Mouse (Mus musculus) embryonic facial prominence, embryonic 13.5 days (tissue): ENCODE results near the gene Gm44502. TPM values are rescaled to one million over a fixed set of nuclear protein-coding genes. Genes with fewer than 3 reads are reported as not detected.
A peak's percentile ranks its signal among the peaks of the same experiment; 100 is the strongest.

Experiments used
- ATAC-seq: fragments of 200-750 bp; cut with Nextera tagmentation; 2 replicates; pipeline ENCODE4 v1.8.0; 2017; ENCODE audit warnings: low read depth; ENCODE audit not compliant: insufficient number of reproducible peaks, insufficient read depth, low FRiP score, low TSS enrichment
- H3K27ac ChIP-seq: fragments of 300-500 bp; sonication (generic); 2 replicates; pipeline ENCODE4 v1.5.1; 2015; ENCODE audit warnings: moderate library complexity, mild to moderate bottlenecking, inconsistent platforms
- H3K27me3 ChIP-seq: fragments of 300-500 bp; sonication (generic); 2 replicates; pipeline ENCODE4 v1.6.1; 2015; ENCODE audit warnings: mild to moderate bottlenecking, inconsistent platforms
- H3K36me3 ChIP-seq: fragments of 300-500 bp; sonication (generic); 2 replicates; pipeline ENCODE4 v1.6.1; 2015; ENCODE audit warnings: mild to moderate bottlenecking, inconsistent platforms
- H3K4me1 ChIP-seq: fragments of 300-500 bp; sonication (generic); 2 replicates; pipeline ENCODE4 v1.6.1; 2015; ENCODE audit warnings: inconsistent platforms
- H3K4me2 ChIP-seq: fragments of 300-500 bp; sonication (generic); 2 replicates; pipeline ENCODE4 v1.6.1; 2015; ENCODE audit warnings: moderate library complexity, mild to moderate bottlenecking, inconsistent platforms
- H3K4me3 ChIP-seq: fragments of 300-500 bp; sonication (generic); 2 replicates; pipeline ENCODE4 v1.5.1; 2015; ENCODE audit warnings: mild to moderate bottlenecking, inconsistent platforms
- H3K9ac ChIP-seq: fragments of 300-500 bp; sonication (generic); 2 replicates; pipeline ENCODE4 v1.6.1; 2015; ENCODE audit warnings: mild to moderate bottlenecking, inconsistent platforms
- H3K9me3 ChIP-seq: fragments of 300-500 bp; sonication (generic); 2 replicates; pipeline ENCODE4 v1.6.1; 2016; ENCODE audit warnings: inconsistent platforms
- WGBS: fragments of 180-500 bp; shearing (Covaris S2); methylation state at CpG from one replicate; pipeline ENCODE4 v1.1.7; 2015; ENCODE audit warnings: mixed read lengths; 5-methylcytosine and 5-hydroxymethylcytosine counted together
- polyA plus RNA-seq: library from polyadenylated mRNA; unstranded; fragments of >200 nt; fragmentation: Nextera tagmentation; extraction: Ambion mirVana; gene quantifications from 2 replicates; pipeline ENCODE4 v1.2.1, GENCODE M21; 2015

Gm44502 gene
- polyA plus RNA-seq, 1 experiment from 2014 or later: not detected

DNA sequence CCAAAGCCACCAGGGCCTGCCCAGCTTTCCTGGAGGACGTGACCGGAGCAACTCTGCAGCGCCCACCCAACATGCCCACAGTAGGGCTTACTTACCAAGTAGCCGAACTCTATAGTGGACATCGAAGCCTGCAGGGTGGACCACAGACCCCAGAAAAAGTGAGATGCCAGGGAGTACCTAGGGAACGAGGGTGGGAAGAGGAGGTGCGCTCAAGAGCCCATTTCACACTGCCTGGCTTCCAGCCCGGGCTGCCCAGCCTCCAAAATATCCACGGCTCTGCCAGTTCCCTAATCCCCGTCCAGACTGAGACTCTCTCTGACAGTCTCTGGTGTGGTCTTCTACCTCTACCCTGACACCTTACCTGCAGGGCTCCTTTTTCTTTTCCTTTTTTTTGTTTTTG is 2.8 kb downstream of the Gm44502 start:
- 91% methylated on average over 10 of the region's 10 CpGs for WGBS
- no peak overlapping the region for H3K4me3 ChIP-seq
- peaks cover 16% of the 10 kb centered on the region for H3K4me1 ChIP-seq
- no peaks in the 10 kb centered on the region for H3K27me3 ChIP-seq
- H3K4me2 ChIP-seq: no peak overlapping the region
- no peak overlapping the region for H3K9ac ChIP-seq
- no peaks in the 10 kb centered on the region for H3K9me3 ChIP-seq
- no peak overlapping the region for H3K27ac ChIP-seq
- H3K36me3 ChIP-seq: peaks cover 36% of the 10 kb centered on the region
- no peak for ATAC-seq

DNA sequence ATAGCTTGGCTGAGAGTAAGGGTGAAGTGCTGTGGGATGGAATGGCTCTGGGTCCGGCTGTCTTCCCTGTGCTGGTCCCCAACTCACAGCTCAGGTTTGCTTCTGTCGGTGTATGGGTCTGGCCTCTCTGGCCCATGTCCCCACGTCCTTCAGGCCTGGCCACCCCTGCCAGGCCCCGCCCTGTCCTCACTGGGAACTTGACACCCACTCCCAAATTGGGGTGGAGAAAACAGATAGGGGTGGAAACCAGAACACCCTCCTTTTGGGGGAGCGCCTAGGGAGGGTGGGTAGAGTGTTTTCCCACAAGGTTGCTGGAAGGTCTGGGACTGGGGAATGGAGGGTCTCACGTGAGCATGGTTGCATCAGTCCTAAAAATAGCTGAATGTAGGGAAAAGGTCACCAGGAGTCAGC is 3.8 kb downstream of the Gm44502 start, which contains the start of gene Cpt1b:
Gene Cpt1b, minus strand, starts transcription at position 153 of the 411 bp plus-strand sequence.
- WGBS: 21% methylated on average over 6 of the region's 6 CpGs
- peaks cover 16% of the 10 kb centered on the region for H3K4me1 ChIP-seq
- no peaks in the 10 kb centered on the region for H3K9me3 ChIP-seq
- H3K36me3 ChIP-seq: peaks cover 36% of the 10 kb centered on the region
- H3K27ac ChIP-seq: no peak within 1 kb of the TSS
- H3K9ac ChIP-seq: peak within 1 kb of the TSS; percentile 57; the same call in 1 of the 2 replicates
- H3K4me3 ChIP-seq: no peak within 1 kb of the TSS
- peak within 1 kb of the TSS; percentile 20; the same call in 1 of the 2 replicates for H3K4me2 ChIP-seq
- no peak for ATAC-seq
- H3K27me3 ChIP-seq: no peaks in the 10 kb centered on the region

DNA sequence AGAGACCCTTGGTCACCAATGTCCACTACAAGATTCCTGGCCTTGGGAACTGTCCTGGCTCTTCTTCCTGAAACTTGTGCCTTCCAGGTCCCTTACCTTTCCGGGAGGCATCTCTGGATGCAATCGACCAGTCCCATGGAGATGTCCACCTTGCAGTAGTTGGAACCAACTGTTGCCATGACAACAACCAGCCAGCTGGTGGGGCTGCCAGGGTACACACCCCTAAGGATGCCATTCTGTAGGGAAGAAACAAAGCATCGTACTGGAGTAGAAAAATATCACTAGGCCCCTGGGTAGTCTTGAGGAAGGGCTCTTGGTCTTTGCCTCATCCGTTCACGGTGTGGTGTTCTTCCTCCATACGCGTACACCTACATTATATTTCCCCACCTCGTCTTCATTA is 4.9 kb downstream of the Gm44502 start:
- no peaks in the 10 kb centered on the region for H3K27me3 ChIP-seq
- H3K27ac ChIP-seq: no peak overlapping the region
- H3K4me1 ChIP-seq: peaks cover 16% of the 10 kb centered on the region
- WGBS: 80% methylated on average over 8 of the region's 8 CpGs
- no peaks in the 10 kb centered on the region for H3K9me3 ChIP-seq
- H3K9ac ChIP-seq: no peak overlapping the region
- H3K36me3 ChIP-seq: peaks cover 45% of the 10 kb centered on the region
- H3K4me2 ChIP-seq: no peak overlapping the region
- no peak overlapping the region for H3K4me3 ChIP-seq
- no peak for ATAC-seq

DNA sequence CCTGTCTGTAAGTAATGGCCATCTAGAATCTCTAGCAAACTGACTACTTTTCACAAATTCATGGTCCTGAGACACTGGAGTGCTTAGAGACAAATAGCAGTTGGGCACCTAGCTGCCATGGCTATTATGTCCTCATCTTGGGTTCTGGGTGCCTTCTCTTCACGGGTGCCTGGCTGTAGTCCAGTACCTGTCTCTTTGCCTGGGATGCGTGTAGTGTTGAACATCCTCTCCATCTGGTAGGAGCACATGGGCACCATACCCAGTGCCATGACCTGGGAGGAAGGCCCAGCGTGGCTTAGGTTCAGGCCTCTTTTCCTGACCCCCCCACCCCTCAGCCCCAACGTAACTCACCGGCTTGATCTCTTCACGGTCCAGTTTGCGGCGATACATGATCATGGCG is 7.6 kb downstream of the Gm44502 start:
- H3K36me3 ChIP-seq: peaks cover 39% of the 10 kb centered on the region
- H3K4me1 ChIP-seq: peaks cover 7% of the 10 kb centered on the region; the same call in 1 of the 2 replicates
- ATAC-seq: no peak
- no peaks in the 10 kb centered on the region for H3K27me3 ChIP-seq
- no peaks in the 10 kb centered on the region for H3K9me3 ChIP-seq
- H3K27ac ChIP-seq: no peak overlapping the region
- 88% methylated on average over 9 of the region's 9 CpGs for WGBS
- H3K4me3 ChIP-seq: no peak overlapping the region
- no peak overlapping the region for H3K4me2 ChIP-seq
- H3K9ac ChIP-seq: no peak overlapping the region

DNA sequence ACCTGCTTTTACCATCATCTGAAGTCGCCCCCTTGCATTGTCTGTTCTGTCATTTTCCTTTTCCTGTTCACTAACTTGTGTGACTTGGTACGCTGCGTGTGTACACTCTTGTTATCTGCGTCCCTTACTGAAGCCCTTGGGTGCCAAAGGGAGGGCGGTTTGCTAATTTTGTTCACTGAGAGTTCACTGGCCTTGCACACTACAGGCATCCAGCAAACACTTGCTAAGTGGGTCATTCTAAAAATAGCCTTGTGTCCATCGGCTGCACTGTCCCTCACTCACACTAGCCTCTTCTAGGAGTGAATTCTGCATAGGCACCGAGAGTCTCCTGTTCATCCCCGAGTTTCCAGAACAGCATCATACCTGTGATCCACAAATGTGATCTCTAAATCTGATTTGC is 14.2 kb downstream of the Gm44502 start:
- Histone ChIP-seq H3K4me3 (no peak overlapping the region), H3K4me1 (no peaks in the 10 kb centered on the region), H3K27ac (no peak overlapping the region), H3K27me3 (no peaks in the 10 kb centered on the region), H3K4me2 (no peak overlapping the region), H3K9me3 (no peaks in the 10 kb centered on the region), H3K9ac (no peak overlapping the region), H3K36me3 (peaks cover 12% of the 10 kb centered on the region)
- no peak for ATAC-seq
- 88% methylated on average over 8 of the region's 8 CpGs for WGBS

DNA sequence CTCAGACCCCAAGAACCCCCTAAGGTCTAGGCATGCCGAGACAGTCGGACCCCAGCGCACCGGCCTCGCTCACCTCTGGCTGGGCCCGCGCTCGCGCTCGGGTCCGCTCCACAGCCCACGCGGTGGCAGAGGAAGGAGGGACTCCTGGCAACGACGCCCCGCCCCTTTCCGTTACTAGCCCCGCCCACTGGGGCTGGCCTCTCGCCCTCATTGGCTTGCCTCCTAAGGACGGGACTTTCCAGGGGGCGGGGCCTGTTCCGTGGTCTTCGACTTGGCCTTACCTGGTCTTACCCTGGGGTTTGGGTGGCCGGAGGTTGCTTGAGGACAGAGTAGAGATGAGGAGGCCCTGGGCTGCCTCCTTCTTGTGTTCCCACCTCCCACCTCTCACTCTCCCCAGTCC is 19.4 kb downstream of the Gm44502 start, which contains the start of gene Syce3:
Gene Syce3, minus strand, starts transcription at position 386 of the 400 bp plus-strand sequence.
- no peak within 1 kb of the TSS for H3K4me2 ChIP-seq
- 82% methylated on average over 20 of the region's 24 CpGs for WGBS
- H3K27ac ChIP-seq: no peak within 1 kb of the TSS
- H3K9me3 ChIP-seq: peaks cover 9% of the 10 kb centered on the region; the same call in 1 of the 2 replicates
- H3K27me3 ChIP-seq: no peaks in the 10 kb centered on the region
- H3K4me3 ChIP-seq: no peak within 1 kb of the TSS
- H3K36me3 ChIP-seq: no peaks in the 10 kb centered on the region
- H3K9ac ChIP-seq: no peak within 1 kb of the TSS
- ATAC-seq: 0 out of 2 replicates have a peak, but pooled peaks have one; percentile 52
- no peaks in the 10 kb centered on the region for H3K4me1 ChIP-seq

DNA sequence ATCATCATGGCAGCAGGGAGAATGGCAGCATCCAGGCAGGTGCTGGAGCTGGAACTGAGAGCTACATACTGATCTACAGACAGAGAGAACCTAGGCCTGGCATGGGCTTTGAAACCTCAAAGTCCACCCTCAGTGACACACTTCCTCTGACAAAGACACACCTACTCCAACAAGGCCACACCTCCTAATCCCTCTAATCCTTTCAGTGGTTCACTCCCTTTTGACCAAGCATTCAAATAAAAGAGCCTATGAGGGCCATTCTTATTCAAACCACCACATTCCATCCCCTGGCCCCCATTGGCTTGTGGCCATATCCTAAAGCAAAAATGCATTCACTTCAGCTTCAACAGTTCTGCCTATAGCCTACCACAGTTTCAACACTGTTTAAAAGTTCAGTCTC is 22.8 kb downstream of the Gm44502 start:
- Histone ChIP-seq H3K9me3 (peaks cover 9% of the 10 kb centered on the region; the same call in 1 of the 2 replicates), H3K4me3 (no peak overlapping the region), H3K36me3 (no peaks in the 10 kb centered on the region), H3K27ac (no peak overlapping the region), H3K4me2 (no peak overlapping the region), H3K4me1 (no peaks in the 10 kb centered on the region), H3K9ac (no peak overlapping the region), H3K27me3 (no peaks in the 10 kb centered on the region)
- no peak for ATAC-seq

DNA sequence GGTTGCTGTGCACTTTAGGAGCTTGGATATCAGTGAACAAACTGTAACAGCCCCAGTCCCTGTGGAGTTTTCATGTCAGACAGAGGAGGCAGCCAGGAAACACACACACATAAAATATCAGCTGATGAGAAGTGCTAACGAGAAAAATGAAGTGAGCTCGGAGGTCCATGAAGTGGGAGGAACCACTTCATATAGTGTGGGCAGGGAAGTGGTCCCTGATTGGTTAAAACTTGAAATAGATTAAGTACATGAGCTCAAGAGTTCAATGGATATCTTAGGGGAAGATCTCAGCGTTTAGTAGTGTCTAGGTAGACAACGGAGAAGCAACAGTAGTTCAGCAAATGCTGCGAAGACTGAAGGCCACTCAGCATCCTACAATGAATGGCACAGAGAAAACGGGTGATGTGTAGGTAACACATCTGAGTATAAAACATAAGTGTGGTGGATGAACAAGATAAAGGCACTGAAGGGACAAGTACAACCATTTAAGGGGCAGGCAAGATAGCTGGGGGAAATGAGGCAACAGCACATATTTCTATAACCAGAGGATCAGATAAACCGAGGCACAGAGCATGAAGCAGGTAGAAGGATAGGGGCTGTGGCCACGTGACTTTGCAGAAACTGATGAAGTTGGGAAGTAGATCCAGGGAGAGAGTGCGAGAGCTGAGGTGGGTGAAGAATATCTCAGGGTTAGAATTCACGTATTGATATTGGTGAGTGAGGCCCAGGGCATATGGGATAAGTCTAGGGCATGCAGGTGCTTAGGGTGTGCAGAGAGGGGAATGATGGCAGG is 24.5 kb downstream of the Gm44502 start:
- Histone ChIP-seq H3K9me3 (peaks cover 9% of the 10 kb centered on the region; the same call in 1 of the 2 replicates), H3K27me3 (no peaks in the 10 kb centered on the region), H3K9ac (no peak overlapping the region), H3K36me3 (no peaks in the 10 kb centered on the region), H3K4me2 (no peak overlapping the region), H3K4me1 (no peaks in the 10 kb centered on the region), H3K27ac (no peak overlapping the region), H3K4me3 (no peak overlapping the region)
- ATAC-seq: no peak
- WGBS: 81% methylated on average over 10 of the region's 10 CpGs

DNA sequence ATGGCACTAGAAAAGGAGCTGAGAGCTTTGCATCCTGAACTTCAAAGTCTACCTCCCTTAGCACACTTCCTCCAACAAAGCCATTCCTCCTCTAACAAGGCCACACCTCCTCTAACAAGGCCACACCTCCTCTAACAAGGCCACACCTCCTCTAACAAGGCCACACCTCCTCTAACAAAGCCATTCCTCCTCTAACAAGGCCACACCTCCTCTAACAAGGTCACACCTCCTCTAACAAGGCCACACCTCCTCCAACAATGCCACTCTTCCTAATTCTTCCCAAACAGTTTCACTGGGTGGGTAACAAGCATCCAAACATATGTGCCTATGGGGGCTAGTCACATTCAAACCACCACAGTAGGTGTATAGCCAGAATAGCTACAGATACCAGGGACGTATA is 27.0 kb downstream of the Gm44502 start:
- no peak overlapping the region for H3K4me2 ChIP-seq
- WGBS: 92% methylated on average over 1 of the region's 1 CpGs
- H3K9ac ChIP-seq: no peak overlapping the region
- ATAC-seq: no peak
- no peaks in the 10 kb centered on the region for H3K36me3 ChIP-seq
- H3K27ac ChIP-seq: no peak overlapping the region
- H3K4me1 ChIP-seq: no peaks in the 10 kb centered on the region
- 0 out of 2 replicates have a peak, but pooled peaks cover 5% of the 10 kb centered on the region for H3K9me3 ChIP-seq
- no peaks in the 10 kb centered on the region for H3K27me3 ChIP-seq
- no peak overlapping the region for H3K4me3 ChIP-seq

DNA sequence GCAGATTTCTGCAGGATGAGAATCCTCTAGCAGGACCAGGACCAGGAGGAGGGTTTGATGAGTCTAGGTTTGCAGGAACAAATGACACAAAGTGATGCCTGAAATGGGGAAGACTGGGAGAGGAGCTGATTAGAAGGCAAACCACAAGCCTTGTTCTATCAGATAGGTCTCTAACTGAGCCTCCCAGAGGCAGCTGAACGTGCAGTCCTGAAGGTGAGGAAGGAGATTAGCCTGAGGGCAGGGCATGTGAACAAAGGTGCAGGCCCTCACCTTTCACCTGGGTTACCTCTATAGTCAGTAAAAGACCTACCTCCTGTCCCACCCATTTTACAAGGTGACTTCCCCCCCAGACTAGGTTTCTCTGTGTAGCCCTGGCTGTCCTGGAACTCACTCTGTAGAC is 29.8 kb downstream of the Gm44502 start:
- Histone ChIP-seq H3K36me3 (no peaks in the 10 kb centered on the region), H3K4me1 (no peaks in the 10 kb centered on the region), H3K4me2 (no peak overlapping the region), H3K9ac (no peak overlapping the region), H3K27me3 (no peaks in the 10 kb centered on the region), H3K27ac (no peak overlapping the region), H3K4me3 (no peak overlapping the region), H3K9me3 (no peaks in the 10 kb centered on the region)
- WGBS: 47% methylated on average over 1 of the region's 1 CpGs
- ATAC-seq: no peak

DNA sequence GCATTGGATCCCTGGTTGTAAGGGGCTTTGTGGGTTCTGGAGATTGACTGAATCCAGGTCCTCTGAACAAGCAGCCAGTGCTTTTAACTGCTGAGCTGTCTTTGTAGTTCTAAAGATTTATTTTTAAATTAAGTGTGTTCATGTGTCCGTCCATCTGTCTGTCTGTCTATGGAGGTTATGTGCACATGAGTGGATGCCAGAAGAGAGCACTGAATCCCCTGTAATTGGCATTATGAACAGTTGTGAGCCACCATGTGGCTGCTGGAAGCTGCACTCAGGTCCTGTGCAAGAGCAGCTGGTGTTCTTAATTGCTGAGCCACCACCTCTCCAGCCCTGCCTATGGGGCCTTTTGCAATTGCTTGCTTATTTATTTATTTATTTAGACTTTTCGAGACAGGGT is 31.4 kb downstream of the Gm44502 start:
- Histone ChIP-seq H3K9ac (no peak overlapping the region), H3K4me3 (no peak overlapping the region), H3K4me1 (no peaks in the 10 kb centered on the region), H3K4me2 (no peak overlapping the region), H3K27me3 (no peaks in the 10 kb centered on the region), H3K9me3 (no peaks in the 10 kb centered on the region), H3K27ac (no peak overlapping the region), H3K36me3 (no peaks in the 10 kb centered on the region)
- WGBS: 84% methylated on average over 2 of the region's 2 CpGs
- ATAC-seq: no peak

DNA sequence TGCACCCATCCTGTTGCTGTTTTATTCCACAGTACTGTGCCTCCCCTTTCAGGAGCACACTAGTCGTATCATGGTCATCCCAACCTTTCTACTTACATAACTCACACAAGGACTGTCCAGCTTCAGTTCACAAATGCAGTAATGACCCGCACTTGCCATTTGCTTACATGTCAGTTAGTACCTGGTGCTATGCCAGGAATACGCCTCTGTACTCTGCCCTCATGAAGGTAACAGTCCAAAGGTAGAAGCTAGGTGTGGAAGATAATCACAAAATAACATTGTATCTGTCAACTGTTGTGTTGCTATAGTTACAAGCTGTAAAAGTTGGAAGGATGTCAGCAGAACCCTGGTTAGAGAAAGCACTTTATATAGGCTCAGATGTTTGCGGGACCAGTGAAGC is 32.6 kb downstream of the Gm44502 start:
- Histone ChIP-seq H3K9ac (no peak overlapping the region), H3K4me1 (no peaks in the 10 kb centered on the region), H3K36me3 (no peaks in the 10 kb centered on the region), H3K27me3 (no peaks in the 10 kb centered on the region), H3K4me3 (no peak overlapping the region), H3K9me3 (no peaks in the 10 kb centered on the region), H3K27ac (no peak overlapping the region), H3K4me2 (no peak overlapping the region)
- WGBS: 87% methylated on average over 4 of the region's 4 CpGs
- no peak for ATAC-seq
